Mouse (Mus musculus): ENCODE measurements around the gene Blm. TPM values are rescaled to one million over a fixed set of nuclear protein-coding genes. Genes with fewer than 3 reads are reported as not detected.

Blm gene
- polyA plus RNA-seq, 1 experiment: 1.1 TPM

DNA sequence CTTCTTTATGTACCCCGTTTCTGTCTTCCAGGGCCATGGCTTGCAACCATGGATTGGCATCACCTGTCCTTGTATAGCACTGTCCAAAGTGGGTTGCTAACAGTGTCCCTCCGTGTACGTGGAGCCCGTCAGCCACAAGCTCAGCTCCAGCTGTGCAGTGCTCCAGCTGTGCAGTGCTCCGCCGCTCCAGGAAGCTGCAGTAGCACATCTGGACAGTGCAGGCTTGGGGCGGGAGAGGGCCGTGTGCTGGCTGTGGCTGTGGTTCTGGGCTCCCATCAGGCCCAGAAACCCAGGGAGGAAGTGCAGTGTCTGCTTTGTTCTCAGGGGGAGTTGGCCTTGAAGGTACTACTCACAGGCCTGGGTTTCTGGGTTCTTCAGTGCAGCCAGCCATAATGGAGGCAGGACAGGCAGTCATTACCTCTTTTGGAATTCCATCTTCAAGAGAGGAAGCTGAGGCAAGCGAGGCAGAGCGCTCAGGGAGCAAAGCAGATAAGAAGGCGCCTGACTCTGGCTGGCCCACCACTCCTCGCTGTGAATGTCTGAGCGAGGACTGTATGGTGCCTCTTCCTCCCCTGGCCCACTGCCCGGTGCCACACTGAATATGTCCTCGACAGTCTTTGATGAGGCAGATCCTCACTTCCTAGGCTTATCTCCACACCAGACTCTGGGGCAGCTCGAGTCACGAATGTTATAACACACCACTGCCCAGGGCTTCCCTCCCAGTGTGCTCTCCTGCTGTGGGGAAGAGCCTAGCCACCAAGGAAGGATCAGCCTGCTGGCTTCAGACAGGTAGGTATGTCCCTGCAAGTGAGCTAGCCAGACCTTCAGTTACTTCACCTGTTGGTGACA is 90.3 kb downstream of the Blm start:
- Histone ChIP-seq H3K36me3 (ENCODE audit: control insufficient read depth, insufficient read depth, low read length) (no peaks in the 10 kb centered on the region), H3K27ac (ENCODE audit: insufficient read depth, low read length) (peak overlapping the region; percentile 56), H3K4me1 (ENCODE audit: control insufficient read depth, insufficient read depth, insufficient read length) (peaks cover 8% of the 10 kb centered on the region; the same call in 1 of the 2 replicates), H3K4me3 (ENCODE audit: extremely low read depth, insufficient read depth, insufficient read length) (no peak overlapping the region), H3K27me3 (ENCODE audit: control insufficient read depth, insufficient read depth, low read length) (no peaks in the 10 kb centered on the region)
- DNase-seq (ENCODE audit: low read depth in 1 of 2, low spot score in 2 of 2): no peak
- TF ChIP-seq CTCF (IDR thresholded peaks at IDR 0.05; ENCODE audit: extremely low read depth, insufficient read depth, insufficient read length, insufficient replicate concordance) (no peak), POLR2A (IDR thresholded peaks at IDR 0.05; ENCODE audit: low read depth, low read length) (no peak)
- 41% methylated on average over 17 of the region's 17 CpGs for WGBS

DNA sequence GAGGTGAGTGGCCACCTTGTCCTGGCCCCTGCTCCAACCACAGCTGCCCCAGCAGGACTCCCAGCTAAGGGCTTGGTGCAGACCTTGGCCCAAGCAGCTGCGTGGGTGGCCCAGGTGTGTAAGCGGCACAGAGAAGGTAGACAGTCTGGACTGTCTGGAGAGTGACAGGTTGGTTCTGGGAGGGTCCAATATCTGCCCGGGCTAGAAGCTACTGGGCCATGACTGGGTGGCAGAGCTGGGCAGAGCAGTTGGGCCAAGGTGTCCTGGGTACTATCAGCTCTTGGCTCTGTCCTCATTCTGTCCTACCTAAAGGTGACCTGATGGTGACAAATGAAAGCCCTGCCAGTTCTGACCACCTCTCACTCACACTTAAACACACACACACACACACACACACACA is 91.8 kb downstream of the Blm start:
- DNase-seq (ENCODE audit: low read depth in 1 of 2, low spot score in 2 of 2): no peak
- Histone ChIP-seq H3K27ac (ENCODE audit: insufficient read depth, low read length) (no peak overlapping the region), H3K36me3 (ENCODE audit: control insufficient read depth, insufficient read depth, low read length) (no peaks in the 10 kb centered on the region), H3K4me1 (ENCODE audit: control insufficient read depth, insufficient read depth, insufficient read length) (peaks cover 8% of the 10 kb centered on the region; the same call in 1 of the 2 replicates), H3K4me3 (ENCODE audit: extremely low read depth, insufficient read depth, insufficient read length) (no peak overlapping the region), H3K27me3 (ENCODE audit: control insufficient read depth, insufficient read depth, low read length) (no peaks in the 10 kb centered on the region)
- TF ChIP-seq CTCF (IDR thresholded peaks at IDR 0.05; ENCODE audit: extremely low read depth, insufficient read depth, insufficient read length, insufficient replicate concordance) (no peak), POLR2A (IDR thresholded peaks at IDR 0.05; ENCODE audit: low read depth, low read length) (no peak)
- 92% methylated on average over 3 of the region's 3 CpGs for WGBS

DNA sequence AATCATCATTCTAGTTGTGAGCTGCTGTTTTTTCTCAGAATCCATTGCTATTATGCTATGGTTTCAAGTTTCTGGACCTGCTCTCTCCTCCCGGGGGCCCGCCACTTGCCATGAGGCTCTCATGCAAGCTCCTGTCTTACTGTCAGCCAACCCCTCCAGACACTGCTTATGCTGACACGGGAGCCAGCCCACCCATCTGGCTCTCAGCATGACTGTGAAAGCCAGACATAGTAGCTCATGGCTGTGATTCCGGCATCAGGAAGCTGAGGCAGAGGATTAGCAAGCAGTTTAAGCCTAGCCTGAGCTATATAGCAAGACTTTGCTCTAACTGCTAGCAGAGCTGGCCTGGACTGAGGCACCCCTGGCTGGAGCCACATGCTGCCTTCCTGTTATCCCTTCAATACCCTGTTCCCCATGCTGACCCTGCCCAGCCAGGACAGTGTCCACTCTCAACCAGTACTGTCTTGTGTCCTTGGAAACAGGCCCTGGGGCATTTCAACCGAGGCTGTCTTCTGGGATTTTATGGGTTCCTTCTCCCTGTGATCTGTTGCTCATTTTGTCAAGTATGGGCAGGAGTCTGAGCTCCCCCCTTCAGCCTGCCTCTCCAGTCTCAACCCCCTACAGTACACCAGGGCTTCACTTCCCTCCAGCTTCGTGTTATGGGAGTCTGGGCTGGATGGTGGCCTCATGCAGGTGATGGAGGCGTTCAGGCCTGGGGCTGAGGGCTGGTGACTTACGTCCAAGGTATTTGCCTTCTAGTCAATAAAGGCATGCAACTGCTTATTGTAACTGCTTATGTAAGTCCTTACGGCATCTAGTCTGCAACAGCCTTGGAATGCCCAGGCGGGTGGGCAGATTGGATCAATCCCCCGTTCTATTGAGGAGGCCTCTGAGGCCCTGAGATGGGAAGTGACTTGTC is 92.7 kb downstream of the Blm start:
- Histone ChIP-seq H3K4me3 (ENCODE audit: extremely low read depth, insufficient read depth, insufficient read length) (no peak overlapping the region), H3K27ac (ENCODE audit: insufficient read depth, low read length) (no peak overlapping the region), H3K4me1 (ENCODE audit: control insufficient read depth, insufficient read depth, insufficient read length) (peaks cover 8% of the 10 kb centered on the region; the same call in 1 of the 2 replicates), H3K27me3 (ENCODE audit: control insufficient read depth, insufficient read depth, low read length) (no peaks in the 10 kb centered on the region), H3K36me3 (ENCODE audit: control insufficient read depth, insufficient read depth, low read length) (no peaks in the 10 kb centered on the region)
- no peak for DNase-seq (ENCODE audit: low read depth in 1 of 2, low spot score in 2 of 2)
- 89% methylated on average over 11 of the region's 11 CpGs for WGBS
- no peak for TF ChIP-seq CTCF (IDR thresholded peaks at IDR 0.05; ENCODE audit: extremely low read depth, insufficient read depth, insufficient read length, insufficient replicate concordance)
- TF ChIP-seq POLR2A (IDR thresholded peaks at IDR 0.05; ENCODE audit: low read depth, low read length): no peak

DNA sequence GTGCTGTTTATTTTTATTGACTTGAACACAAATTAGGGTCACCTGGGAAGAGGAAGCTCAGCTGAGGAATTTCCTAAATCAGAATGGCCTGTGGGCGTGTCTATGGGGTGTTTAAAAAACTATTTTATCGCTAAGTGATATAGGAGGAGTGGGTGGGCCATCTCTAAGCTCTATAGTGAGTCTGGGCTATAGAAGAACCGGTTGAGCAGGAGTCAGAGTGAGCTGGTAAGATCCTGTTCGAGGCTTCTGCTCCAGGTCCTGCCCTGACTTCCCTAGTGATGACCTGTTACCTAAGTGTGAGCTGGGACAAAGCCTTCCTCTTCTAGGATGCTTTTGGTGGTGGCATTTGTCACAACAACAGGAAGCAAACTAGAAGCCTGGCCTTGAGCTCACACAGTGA is 94.2 kb downstream of the Blm start:
- peaks cover 3% of the 10 kb centered on the region; the same call in 1 of the 2 replicates for H3K4me1 ChIP-seq (ENCODE audit: control insufficient read depth, insufficient read depth, insufficient read length)
- H3K36me3 ChIP-seq (ENCODE audit: control insufficient read depth, insufficient read depth, low read length): no peaks in the 10 kb centered on the region
- DNase-seq (ENCODE audit: low read depth in 1 of 2, low spot score in 2 of 2): no peak
- 71% methylated on average over 4 of the region's 4 CpGs for WGBS
- TF ChIP-seq CTCF (IDR thresholded peaks at IDR 0.05; ENCODE audit: extremely low read depth, insufficient read depth, insufficient read length, insufficient replicate concordance) (no peak), POLR2A (IDR thresholded peaks at IDR 0.05; ENCODE audit: low read depth, low read length) (no peak)
- no peak overlapping the region for H3K27ac ChIP-seq (ENCODE audit: insufficient read depth, low read length)
- no peaks in the 10 kb centered on the region for H3K27me3 ChIP-seq (ENCODE audit: control insufficient read depth, insufficient read depth, low read length)
- no peak overlapping the region for H3K4me3 ChIP-seq (ENCODE audit: extremely low read depth, insufficient read depth, insufficient read length)

DNA sequence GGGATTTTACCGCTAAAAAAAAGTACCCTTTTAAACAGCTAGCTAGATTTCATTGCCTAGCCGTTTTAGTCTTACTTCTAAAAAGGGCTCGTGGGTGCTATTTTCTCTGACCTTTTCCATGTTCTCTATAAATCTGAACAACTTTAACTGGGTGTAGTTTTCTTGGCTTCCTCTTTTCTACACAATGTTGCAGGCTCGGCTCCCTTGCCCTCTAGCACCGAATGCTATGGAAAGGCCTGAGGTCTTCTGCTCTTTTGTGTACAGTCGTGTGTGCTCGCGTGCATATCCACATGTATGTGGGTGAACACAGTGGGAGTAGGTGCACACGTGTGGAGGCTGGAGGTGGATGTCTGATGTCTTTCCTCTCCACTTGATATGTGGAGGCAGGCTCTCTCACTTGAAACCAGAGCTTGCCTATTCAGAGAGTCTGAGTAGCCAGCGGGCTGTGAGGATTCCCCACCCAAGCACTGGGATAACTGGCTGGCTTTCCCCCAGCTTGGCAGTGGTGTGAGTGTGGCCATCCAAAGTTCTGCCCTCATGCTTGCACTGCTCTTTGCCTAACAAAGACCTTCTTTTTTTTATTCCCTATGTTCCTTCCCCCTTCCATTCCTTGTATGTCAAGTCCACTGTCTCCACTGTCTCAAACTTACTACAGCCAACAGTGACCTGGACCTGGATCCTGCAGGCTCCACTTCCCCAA is 95.0 kb downstream of the Blm start:
- TF ChIP-seq CTCF (IDR thresholded peaks at IDR 0.05; ENCODE audit: extremely low read depth, insufficient read depth, insufficient read length, insufficient replicate concordance): no peak
- TF ChIP-seq POLR2A (IDR thresholded peaks at IDR 0.05; ENCODE audit: low read depth, low read length): no peak
- no peak overlapping the region for H3K27ac ChIP-seq (ENCODE audit: insufficient read depth, low read length)
- DNase-seq (ENCODE audit: low read depth in 1 of 2, low spot score in 2 of 2): no peak
- no peak overlapping the region for H3K4me3 ChIP-seq (ENCODE audit: extremely low read depth, insufficient read depth, insufficient read length)
- peaks cover 2% of the 10 kb centered on the region; the same call in 1 of the 2 replicates for H3K4me1 ChIP-seq (ENCODE audit: control insufficient read depth, insufficient read depth, insufficient read length)
- no peaks in the 10 kb centered on the region for H3K27me3 ChIP-seq (ENCODE audit: control insufficient read depth, insufficient read depth, low read length)
- WGBS: 62% methylated on average over 10 of the region's 10 CpGs
- H3K36me3 ChIP-seq (ENCODE audit: control insufficient read depth, insufficient read depth, low read length): no peaks in the 10 kb centered on the region

DNA sequence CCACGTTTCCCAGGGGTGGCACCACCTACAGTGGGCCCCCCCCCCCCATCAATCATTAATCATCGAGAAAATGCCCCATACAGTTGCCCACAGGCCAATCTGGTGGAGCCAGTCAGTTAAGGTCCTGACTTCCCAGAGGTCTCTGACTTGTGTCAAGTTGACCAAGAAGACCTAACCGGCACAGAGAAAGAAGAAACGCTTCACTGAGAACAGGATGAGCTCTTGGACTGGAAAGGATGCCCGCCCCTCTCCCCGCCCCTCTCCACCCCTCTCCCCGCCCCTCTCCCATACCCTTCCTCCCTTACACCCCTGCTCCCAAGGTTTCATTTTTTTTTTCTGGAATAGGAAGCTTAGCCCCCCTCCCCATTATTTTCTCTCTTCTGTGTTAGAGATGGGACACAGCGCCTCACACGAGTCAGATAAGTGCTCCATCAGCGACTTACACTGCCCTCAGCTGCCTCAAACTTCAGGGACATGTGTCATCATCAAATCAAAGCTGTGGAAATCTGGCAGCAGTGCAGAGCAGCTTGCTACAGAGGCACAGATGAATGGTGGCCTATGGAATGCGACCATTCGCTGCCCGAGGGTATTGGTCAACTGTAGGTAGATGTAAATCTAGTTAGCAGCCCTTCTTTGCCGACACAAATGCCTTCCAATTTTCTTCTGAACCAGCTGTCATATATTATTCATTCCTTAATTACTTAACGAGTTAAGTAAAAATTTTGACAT is 95.7 kb downstream of the Blm start:
- Histone ChIP-seq H3K27ac (ENCODE audit: insufficient read depth, low read length) (no peak overlapping the region), H3K27me3 (ENCODE audit: control insufficient read depth, insufficient read depth, low read length) (no peaks in the 10 kb centered on the region), H3K4me3 (ENCODE audit: extremely low read depth, insufficient read depth, insufficient read length) (no peak overlapping the region), H3K36me3 (ENCODE audit: control insufficient read depth, insufficient read depth, low read length) (no peaks in the 10 kb centered on the region), H3K4me1 (ENCODE audit: control insufficient read depth, insufficient read depth, insufficient read length) (no peaks in the 10 kb centered on the region)
- DNase-seq (ENCODE audit: low read depth in 1 of 2, low spot score in 2 of 2): no peak
- no peak for TF ChIP-seq CTCF (IDR thresholded peaks at IDR 0.05; ENCODE audit: extremely low read depth, insufficient read depth, insufficient read length, insufficient replicate concordance)
- 66% methylated on average over 15 of the region's 15 CpGs for WGBS
